Mouse (Mus musculus): ENCODE results near the gene Kcnk3. TPM values are rescaled to one million over a fixed set of nuclear protein-coding genes. Genes with fewer than 3 reads are reported as not detected.

Gene Kcnk3
- polyA plus RNA-seq, 1 experiment from 2014 or later = 1.6 TPM

GRCm38 (mm10) chr5:30591205-30591731 is 3.3 kb downstream of the Kcnk3 start:
- peaks cover 47% of the 10 kb centered on the region for H3K27me3 ChIP-seq (replicated peaks; ENCODE audit: control insufficient read depth, insufficient read depth, low read length)
- no peak overlapping the region for H3K4me2 ChIP-seq
- DNase-seq (ENCODE audit: low spot score) (no peak), ATAC-seq (replicated peaks; ENCODE audit: low FRiP score) (no peak)
- 32% methylated on average over 5 of the region's 5 CpGs for WGBS
- H3K9me3 ChIP-seq (ENCODE audit: control insufficient read depth, low read length) = no peaks in the 10 kb centered on the region
- no peak overlapping the region for H3K27ac ChIP-seq (ENCODE audit: low read depth, low read length)
- 0 out of 2 replicates have a peak, but pooled peaks cover 5% of the 10 kb centered on the region for H3K4me1 ChIP-seq (replicated peaks; ENCODE audit: control insufficient read depth, insufficient read depth, low read length)
- H3K36me3 ChIP-seq (ENCODE audit: control insufficient read depth, insufficient read depth, low read length) = no peaks in the 10 kb centered on the region
- H3K4me3 ChIP-seq (ENCODE audit: low read depth, low read length) = no peak overlapping the region
- no peak overlapping the region for H3K9ac ChIP-seq (ENCODE audit: low read depth, low read length)

- 74% methylated on average over 8 of the region's 8 CpGs for WGBS
- Histone ChIP-seq H3K27me3 (replicated peaks; ENCODE audit: control insufficient read depth, insufficient read depth, low read length) (peaks cover 43% of the 10 kb centered on the region), H3K4me2 (no peak overlapping the region), H3K4me3 (ENCODE audit: low read depth, low read length) (no peak overlapping the region), H3K36me3 (ENCODE audit: control insufficient read depth, insufficient read depth, low read length) (no peaks in the 10 kb centered on the region), H3K27ac (ENCODE audit: low read depth, low read length) (no peak overlapping the region), H3K4me1 (replicated peaks; ENCODE audit: control insufficient read depth, insufficient read depth, low read length) (0 out of 2 replicates have a peak, but pooled peaks cover 5% of the 10 kb centered on the region), H3K9ac (ENCODE audit: low read depth, low read length) (no peak overlapping the region), H3K9me3 (ENCODE audit: control insufficient read depth, low read length) (no peaks in the 10 kb centered on the region)
- ATAC-seq (replicated peaks; ENCODE audit: low FRiP score) (no peak), DNase-seq (ENCODE audit: low spot score) (no peak)
These were observed 3.8 kb downstream of the Kcnk3 start for GRCm38 (mm10) chr5:30591786-30592185.

- H3K27ac ChIP-seq (ENCODE audit: low read depth, low read length) = no peak overlapping the region
- no peaks in the 10 kb centered on the region for H3K9me3 ChIP-seq (ENCODE audit: control insufficient read depth, low read length)
- H3K4me2 ChIP-seq = no peak overlapping the region
- no peaks in the 10 kb centered on the region for H3K36me3 ChIP-seq (ENCODE audit: control insufficient read depth, insufficient read depth, low read length)
- H3K9ac ChIP-seq (ENCODE audit: low read depth, low read length) = no peak overlapping the region
- DNase-seq (ENCODE audit: low spot score) (no peak), ATAC-seq (replicated peaks; ENCODE audit: low FRiP score) (no peak)
- peaks cover 37% of the 10 kb centered on the region for H3K27me3 ChIP-seq (replicated peaks; ENCODE audit: control insufficient read depth, insufficient read depth, low read length)
- 76% methylated on average over 11 of the region's 11 CpGs for WGBS
- no peak overlapping the region for H3K4me3 ChIP-seq (ENCODE audit: low read depth, low read length)
- 0 out of 2 replicates have a peak, but pooled peaks cover 5% of the 10 kb centered on the region for H3K4me1 ChIP-seq (replicated peaks; ENCODE audit: control insufficient read depth, insufficient read depth, low read length)
These were observed 4.5 kb downstream of the Kcnk3 start for GRCm38 (mm10) chr5:30592279-30592980.

- Histone ChIP-seq H3K4me1 (replicated peaks; ENCODE audit: control insufficient read depth, insufficient read depth, low read length) (0 out of 2 replicates have a peak, but pooled peaks cover 5% of the 10 kb centered on the region), H3K4me2 (no peak overlapping the region), H3K9ac (ENCODE audit: low read depth, low read length) (no peak overlapping the region), H3K9me3 (ENCODE audit: control insufficient read depth, low read length) (no peaks in the 10 kb centered on the region), H3K27me3 (replicated peaks; ENCODE audit: control insufficient read depth, insufficient read depth, low read length) (peaks cover 27% of the 10 kb centered on the region), H3K36me3 (ENCODE audit: control insufficient read depth, insufficient read depth, low read length) (no peaks in the 10 kb centered on the region), H3K27ac (ENCODE audit: low read depth, low read length) (no peak overlapping the region), H3K4me3 (ENCODE audit: low read depth, low read length) (no peak overlapping the region)
- no peak for ATAC-seq (replicated peaks; ENCODE audit: low FRiP score)
- DNase-seq (ENCODE audit: low spot score) = no peak
- 80% methylated on average over 11 of the region's 11 CpGs for WGBS
These were observed 5.4 kb downstream of the Kcnk3 start for GRCm38 (mm10) chr5:30593360-30593759.

DNA sequence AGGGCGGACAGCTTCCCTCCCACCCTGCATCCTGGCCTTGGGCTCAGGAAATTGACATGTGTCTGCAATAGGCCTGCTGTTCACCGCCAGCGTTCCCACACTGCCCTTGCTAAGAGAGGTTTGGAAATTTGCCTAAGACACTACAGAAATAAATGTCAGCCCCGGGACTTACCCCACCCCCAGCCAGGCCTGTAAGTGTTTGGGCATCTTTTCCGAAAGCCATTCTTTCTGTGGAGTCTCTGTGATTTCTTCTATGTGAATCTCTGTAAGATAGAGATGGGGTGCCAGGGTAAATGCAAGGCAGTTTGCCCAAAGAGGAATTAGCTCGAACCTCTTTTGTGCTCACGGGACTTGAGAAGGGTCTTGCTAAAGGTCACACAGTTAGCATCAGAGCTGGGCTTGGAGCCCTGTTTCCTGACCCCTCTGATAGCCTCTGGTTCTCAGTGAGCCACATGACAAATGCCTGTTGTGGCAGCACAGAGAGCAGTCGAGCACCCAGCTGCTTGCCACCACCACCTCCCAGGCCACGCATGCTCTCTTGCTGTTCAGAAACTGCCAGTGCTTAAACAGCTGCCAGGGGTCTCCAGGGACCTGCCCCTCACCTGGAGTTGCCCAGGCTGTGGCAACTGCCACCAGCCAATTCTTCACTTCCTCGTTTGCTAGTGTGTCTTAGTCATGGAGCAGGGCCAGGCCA is 6.0 kb downstream of the Kcnk3 start:
- Histone ChIP-seq H3K9me3 (ENCODE audit: control insufficient read depth, low read length) (no peaks in the 10 kb centered on the region), H3K36me3 (ENCODE audit: control insufficient read depth, insufficient read depth, low read length) (no peaks in the 10 kb centered on the region), H3K9ac (ENCODE audit: low read depth, low read length) (no peak overlapping the region), H3K4me3 (ENCODE audit: low read depth, low read length) (no peak overlapping the region), H3K27me3 (replicated peaks; ENCODE audit: control insufficient read depth, insufficient read depth, low read length) (peaks cover 21% of the 10 kb centered on the region), H3K4me1 (replicated peaks; ENCODE audit: control insufficient read depth, insufficient read depth, low read length) (0 out of 2 replicates have a peak, but pooled peaks cover 5% of the 10 kb centered on the region), H3K27ac (ENCODE audit: low read depth, low read length) (no peak overlapping the region), H3K4me2 (no peak overlapping the region)
- 37% methylated on average over 10 of the region's 10 CpGs for WGBS
- no peak for ATAC-seq (replicated peaks; ENCODE audit: low FRiP score)
- no peak for DNase-seq (ENCODE audit: low spot score)

DNA sequence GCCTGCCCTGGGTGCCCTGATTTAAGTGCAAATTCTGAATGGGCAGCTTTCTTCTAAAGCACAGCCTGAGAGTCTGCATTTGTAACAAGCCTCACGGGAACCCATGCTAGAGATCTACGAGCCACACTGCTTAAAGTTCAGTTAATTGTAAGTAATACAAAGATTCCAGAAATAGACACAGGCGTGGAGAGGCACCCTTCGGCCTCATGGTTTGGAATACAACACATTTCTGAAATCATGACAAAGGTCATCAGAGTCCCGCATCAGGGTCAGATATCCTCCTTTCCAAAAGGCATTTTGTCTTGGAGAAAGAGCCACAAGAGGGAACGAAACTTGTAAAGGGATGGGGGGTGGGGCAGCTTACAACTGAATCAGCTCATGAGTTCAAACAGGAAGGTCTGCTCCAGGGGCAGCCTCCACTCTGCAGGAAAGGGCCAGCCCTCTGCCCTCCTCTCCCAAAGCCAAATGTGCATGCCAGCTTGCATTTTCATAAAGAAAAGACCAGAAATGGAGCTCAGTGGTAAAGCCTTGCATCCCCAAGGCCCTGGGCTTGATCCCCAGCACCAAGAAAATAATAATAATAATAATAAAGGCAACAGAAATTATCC is 7.1 kb downstream of the Kcnk3 start:
- Histone ChIP-seq H3K9ac (ENCODE audit: low read depth, low read length) (no peak overlapping the region), H3K4me2 (no peak overlapping the region), H3K9me3 (ENCODE audit: control insufficient read depth, low read length) (no peaks in the 10 kb centered on the region), H3K36me3 (ENCODE audit: control insufficient read depth, insufficient read depth, low read length) (no peaks in the 10 kb centered on the region), H3K4me3 (ENCODE audit: low read depth, low read length) (no peak overlapping the region), H3K27ac (ENCODE audit: low read depth, low read length) (no peak overlapping the region), H3K27me3 (replicated peaks; ENCODE audit: control insufficient read depth, insufficient read depth, low read length) (peaks cover 10% of the 10 kb centered on the region), H3K4me1 (replicated peaks; ENCODE audit: control insufficient read depth, insufficient read depth, low read length) (0 out of 2 replicates have a peak, but pooled peaks cover 5% of the 10 kb centered on the region)
- DNase-seq (ENCODE audit: low spot score) (no peak), ATAC-seq (replicated peaks; ENCODE audit: low FRiP score) (no peak)
- WGBS = 47% methylated on average over 6 of the region's 6 CpGs

DNA sequence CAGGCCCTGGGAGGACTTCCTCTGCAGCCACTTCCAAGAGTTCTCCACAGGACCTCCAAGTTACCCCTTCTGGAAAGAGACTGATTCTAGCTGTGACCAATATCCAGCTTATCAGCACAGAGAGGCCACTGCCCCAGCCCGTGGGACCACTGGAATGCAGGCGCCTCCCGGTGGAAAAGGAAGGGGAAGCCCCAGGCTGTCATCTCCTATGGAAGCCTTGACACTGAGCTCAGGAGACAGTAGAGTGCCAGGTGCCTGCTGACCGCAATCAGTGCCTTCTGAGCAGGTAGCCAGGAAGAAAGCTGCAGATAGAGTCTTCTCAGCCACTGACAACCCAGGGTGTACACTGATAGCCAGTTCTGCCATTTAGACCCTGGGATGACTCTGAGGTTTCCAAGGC is 13.4 kb downstream of the Kcnk3 start:
- no peaks in the 10 kb centered on the region for H3K4me1 ChIP-seq (replicated peaks; ENCODE audit: control insufficient read depth, insufficient read depth, low read length)
- no peak overlapping the region for H3K27ac ChIP-seq (ENCODE audit: low read depth, low read length)
- H3K4me2 ChIP-seq = no peak overlapping the region
- H3K9me3 ChIP-seq (ENCODE audit: control insufficient read depth, low read length) = no peaks in the 10 kb centered on the region
- no peak overlapping the region for H3K4me3 ChIP-seq (ENCODE audit: low read depth, low read length)
- 16% methylated on average over 4 of the region's 4 CpGs for WGBS
- no peaks in the 10 kb centered on the region for H3K36me3 ChIP-seq (ENCODE audit: control insufficient read depth, insufficient read depth, low read length)
- no peak for ATAC-seq (replicated peaks; ENCODE audit: low FRiP score)
- no peak overlapping the region for H3K9ac ChIP-seq (ENCODE audit: low read depth, low read length)
- peaks cover 2% of the 10 kb centered on the region; the same call in 1 of the 2 replicates for H3K27me3 ChIP-seq (replicated peaks; ENCODE audit: control insufficient read depth, insufficient read depth, low read length)
- no peak for DNase-seq (ENCODE audit: low spot score)

- no peaks in the 10 kb centered on the region for H3K9me3 ChIP-seq (ENCODE audit: control insufficient read depth, low read length)
- H3K4me1 ChIP-seq (replicated peaks; ENCODE audit: control insufficient read depth, insufficient read depth, low read length) = no peaks in the 10 kb centered on the region
- DNase-seq (ENCODE audit: low spot score) = no peak
- ATAC-seq (replicated peaks; ENCODE audit: low FRiP score) = no peak
- H3K4me2 ChIP-seq = no peak overlapping the region
- 68% methylated on average over 3 of the region's 3 CpGs for whole genome bisulfite sequencing
- H3K4me3 ChIP-seq (ENCODE audit: low read depth, low read length) = no peak overlapping the region
- H3K27me3 ChIP-seq (replicated peaks; ENCODE audit: control insufficient read depth, insufficient read depth, low read length) = peaks cover 2% of the 10 kb centered on the region; the same call in 1 of the 2 replicates
- H3K27ac ChIP-seq (ENCODE audit: low read depth, low read length) = no peak overlapping the region
- no peaks in the 10 kb centered on the region for H3K36me3 ChIP-seq (ENCODE audit: control insufficient read depth, insufficient read depth, low read length)
- no peak overlapping the region for H3K9ac ChIP-seq (ENCODE audit: low read depth, low read length)
These were observed 15.3 kb downstream of the Kcnk3 start for GRCm38 (mm10) chr5:30603255-30603654.
